Comparison of ENCODE assay signal across 19 mouse cellular contexts in genomic region chr10:117650042-117650655, GRCm38 (mm10).
"Had no signal": no experiment of that assay in that cellular context is flagged by ENCODE, and none has a peak within 500 bp of the region (broad histone marks: within the 10 kb centered on the region; RNA-seq: fewer than 3 reads in every experiment).

No protein-coding gene starts in this region.

- H3K36me3 ChIP-seq: liver, embryonic 13.5 days; liver, embryonic 15.5 days; midbrain, embryonic 10.5 days; midbrain, embryonic 12.5 days; neural tube, embryonic 13.5 days; neural tube, embryonic 15.5 days; stomach, embryonic 15.5 days had no signal

- H3K27ac ChIP-seq: liver, embryonic 13.5 days; liver, embryonic 15.5 days; midbrain, embryonic 10.5 days; midbrain, embryonic 12.5 days; neural tube, embryonic 13.5 days; neural tube, embryonic 15.5 days; stomach, embryonic 15.5 days had no signal

- H3K4me1 ChIP-seq: liver, embryonic 13.5 days; liver, embryonic 15.5 days; stomach, embryonic 15.5 days had no signal

- ATAC-seq: midbrain, embryonic 16.5 days had no signal

- H3K27me3 ChIP-seq: liver, embryonic 13.5 days; liver, embryonic 15.5 days; midbrain, embryonic 12.5 days; neural tube, embryonic 13.5 days; neural tube, embryonic 15.5 days; stomach, embryonic 15.5 days had no signal

- H3K9me3 ChIP-seq: liver, embryonic 13.5 days; liver, embryonic 15.5 days; midbrain, embryonic 10.5 days; midbrain, embryonic 12.5 days; neural tube, embryonic 13.5 days; neural tube, embryonic 15.5 days; stomach, embryonic 15.5 days had no signal

- DNase-seq: liver, embryonic 13.5 days; lung, embryonic 14.5 days; midbrain, embryonic 14.5 days; retina, postnatal 1 day; right cerebral cortex, adult 18-20 months; right cerebral cortex, postnatal 25 days; right cerebral cortex, postnatal 4 days; spleen, adult 18-20 months; thymus, adult 18-20 months; thymus, postnatal 14 days; thymus, postnatal 36 days had no signal

- H3K4me2 ChIP-seq: liver, embryonic 13.5 days; liver, embryonic 15.5 days; lung, embryonic 14.5 days; midbrain, embryonic 12.5 days; neural tube, embryonic 13.5 days; neural tube, embryonic 15.5 days; stomach, embryonic 15.5 days had no signal

- H3K4me3 ChIP-seq: liver, embryonic 13.5 days; liver, embryonic 15.5 days; midbrain, embryonic 10.5 days; midbrain, embryonic 12.5 days; myocyte; neural tube, embryonic 13.5 days; neural tube, embryonic 15.5 days; stomach, embryonic 15.5 days had no signal

- H3K9ac ChIP-seq: liver, embryonic 13.5 days; liver, embryonic 15.5 days; lung, embryonic 14.5 days; midbrain, embryonic 12.5 days; neural tube, embryonic 13.5 days; neural tube, embryonic 15.5 days; stomach, embryonic 15.5 days had no signal
